Mouse (Mus musculus) CH12.LX (cell line): ENCODE results near the gene T. TPM values are rescaled to one million over a fixed set of nuclear protein-coding genes. Genes with fewer than 3 reads are reported as not detected.

ENCODE experiments used
- DNase-seq: peaks from one replicate; pipeline ENCODE4 v3.0.0-alpha.2; 2013; ENCODE audit errors: extremely low read depth
- H3K27ac ChIP-seq: 2 replicates; pipeline ENCODE4 v1.5.1; 2012; ENCODE audit warnings: low read depth, mild to moderate bottlenecking, control low read depth, moderate library complexity; ENCODE audit not compliant: insufficient read depth
- H3K27me3 ChIP-seq: replicated peaks from 2 replicates; pipeline ENCODE3; 2012; ENCODE audit warnings: inconsistent platforms
- H3K36me3 ChIP-seq, 2 experiments: replicated peaks in 1 of 2; 2 replicates each; pipeline versions ENCODE3 to v1.6.1; 2012; ENCODE audit warnings: inconsistent platforms in 1 of 2, low read length in 1 of 2, mild to moderate bottlenecking in 1 of 2, mixed read lengths in 1 of 2, moderate library complexity in 1 of 2; ENCODE audit not compliant: control insufficient read depth in 1 of 2, insufficient read depth in 1 of 2
- H3K4me1 ChIP-seq, 2 experiments: 2 replicates each; pipeline ENCODE4 v1.6.1; 2012; ENCODE audit warnings: inconsistent platforms in 1 of 2, moderate library complexity in 1 of 2; ENCODE audit not compliant: insufficient read depth in 2 of 2, control insufficient read depth in 1 of 2
- H3K4me2 ChIP-seq: 2 replicates; pipeline ENCODE4 v1.6.1; 2012; ENCODE audit warnings: low read depth, mild to moderate bottlenecking, control low read depth; ENCODE audit not compliant: poor library complexity, insufficient read depth, severe bottlenecking
- H3K4me3 ChIP-seq, 3 experiments: fragments of 150-350 bp in 1 of 3; sonication (generic) in 1 of 3; replicated peaks in 1 of 3; 2 replicates each; pipeline versions ENCODE3 to v1.5.1; 2011 to 2012; ENCODE audit warnings: low read depth in 2 of 3, low read length in 2 of 3, mild to moderate bottlenecking in 2 of 3, moderate library complexity in 2 of 3, control low read depth in 1 of 3, improper control_type of control experiment in 1 of 3, inconsistent platforms in 1 of 3, mixed read lengths in 1 of 3; ENCODE audit not compliant: poor library complexity in 1 of 3
- H3K79me2 ChIP-seq: replicated peaks from 2 replicates; pipeline ENCODE4 v1.6.1; 2012; ENCODE audit warnings: mild to moderate bottlenecking, moderate library complexity; ENCODE audit not compliant: control insufficient read depth, poor library complexity, insufficient read depth, severe bottlenecking; ENCODE audit errors: extremely low read depth
- H3K9ac ChIP-seq: 2 replicates; pipeline ENCODE4 v1.6.1; 2012; ENCODE audit warnings: low read depth, mild to moderate bottlenecking, control low read depth, moderate library complexity; ENCODE audit not compliant: insufficient read depth
- H3K9me3 ChIP-seq: replicated peaks from 2 replicates; pipeline ENCODE3; 2012; ENCODE audit warnings: low read length, inconsistent platforms, mixed read lengths
- BHLHE40 ChIP-seq: IDR thresholded peaks from 2 replicates; pipeline ENCODE4 v1.6.1; 2011; ENCODE audit warnings: mild to moderate bottlenecking, low read depth, low read length, improper control_type of control experiment
- CHD1 ChIP-seq: IDR thresholded peaks from 2 replicates; pipeline ENCODE4 v1.6.1; 2012; ENCODE audit warnings: low read depth, low read length, improper control_type of control experiment, inconsistent platforms
- CHD2 ChIP-seq: IDR thresholded peaks from 2 replicates; pipeline ENCODE4 v1.6.1; 2011; ENCODE audit warnings: low read length, improper control_type of control experiment
- ELF1 ChIP-seq: IDR thresholded peaks from 2 replicates; pipeline ENCODE4 v1.6.1; 2014; ENCODE audit warnings: low read depth, mild to moderate bottlenecking, inconsistent platforms, low read length, improper control_type of control experiment
- EP300 ChIP-seq: IDR thresholded peaks from 2 replicates; pipeline ENCODE4 v1.6.1; 2011; ENCODE audit warnings: low read length, improper control_type of control experiment
- ETS1 ChIP-seq: conservative IDR thresholded peaks from 2 replicates; pipeline ENCODE4 v1.6.1; 2012; ENCODE audit warnings: low read depth, mild to moderate bottlenecking, inconsistent platforms, low read length, improper control_type of control experiment, moderate library complexity
- GABPA ChIP-seq: IDR thresholded peaks from 2 replicates; pipeline ENCODE4 v1.6.1; 2012; ENCODE audit warnings: low read depth, low read length, improper control_type of control experiment, inconsistent platforms; ENCODE audit not compliant: insufficient replicate concordance
- HCFC1 ChIP-seq: IDR thresholded peaks from 2 replicates; pipeline ENCODE4 v1.6.1; 2012; ENCODE audit warnings: low read depth, mild to moderate bottlenecking, inconsistent platforms, low read length, improper control_type of control experiment
- JUN ChIP-seq: IDR thresholded peaks from 2 replicates; pipeline ENCODE4 v1.6.1; 2011; ENCODE audit warnings: low read depth, mild to moderate bottlenecking, low read length, improper control_type of control experiment, moderate library complexity; ENCODE audit not compliant: insufficient read depth
- JUND ChIP-seq: conservative IDR thresholded peaks from 2 replicates; pipeline ENCODE4 v1.6.1; 2011; ENCODE audit warnings: low read depth, low read length, improper control_type of control experiment
- KAT2A ChIP-seq: IDR thresholded peaks from 2 replicates; pipeline ENCODE4 v1.6.1; 2012; ENCODE audit warnings: low read length, improper control_type of control experiment, inconsistent platforms; ENCODE audit not compliant: insufficient replicate concordance
- MAFK ChIP-seq: IDR thresholded peaks from 2 replicates; pipeline ENCODE4 v1.6.1; 2011; ENCODE audit warnings: low read length, improper control_type of control experiment; ENCODE audit not compliant: insufficient replicate concordance
- MAX ChIP-seq: IDR thresholded peaks from 2 replicates; pipeline ENCODE4 v1.6.1; 2011; ENCODE audit warnings: low read length, improper control_type of control experiment
- MEF2A ChIP-seq: IDR thresholded peaks from 2 replicates; pipeline ENCODE4 v1.6.1; 2014; ENCODE audit warnings: low read depth, mild to moderate bottlenecking, inconsistent platforms, low read length, improper control_type of control experiment, borderline replicate concordance
- MYC ChIP-seq: IDR thresholded peaks from 2 replicates; pipeline ENCODE4 v1.6.1; 2011; ENCODE audit warnings: low read depth, mild to moderate bottlenecking, improper control_type of control experiment, low read length
- NELFE ChIP-seq: IDR thresholded peaks from 2 replicates; pipeline ENCODE4 v1.6.1; 2011; ENCODE audit warnings: low read depth, low read length, improper control_type of control experiment
- POLR2A ChIP-seq: IDR thresholded peaks from 2 replicates; pipeline ENCODE4 v1.6.1; 2011; ENCODE audit warnings: low read depth, mild to moderate bottlenecking, improper control_type of control experiment, low read length
- POLR2AphosphoS2 ChIP-seq: IDR thresholded peaks from 2 replicates; pipeline ENCODE4 v1.6.1; 2011; ENCODE audit warnings: low read depth, low read length, improper control_type of control experiment
- RAD21 ChIP-seq: IDR thresholded peaks from 2 replicates; pipeline ENCODE4 v1.6.1; 2011; ENCODE audit warnings: low read depth, mild to moderate bottlenecking, low read length, improper control_type of control experiment, moderate library complexity
- RCOR1 ChIP-seq: conservative IDR thresholded peaks from 2 replicates; pipeline ENCODE4 v1.6.1; 2012; ENCODE audit warnings: low read depth, mild to moderate bottlenecking, inconsistent platforms, low read length, improper control_type of control experiment
- SIN3A ChIP-seq: IDR thresholded peaks from 2 replicates; pipeline ENCODE4 v1.6.1; 2012; ENCODE audit warnings: low read length, improper control_type of control experiment, inconsistent platforms
- SMC3 ChIP-seq: IDR thresholded peaks from 2 replicates; pipeline ENCODE4 v1.6.1; 2011; ENCODE audit warnings: low read depth, low read length, improper control_type of control experiment
- TBP ChIP-seq: conservative IDR thresholded peaks from 2 replicates; pipeline ENCODE4 v1.6.1; 2011; ENCODE audit warnings: low read depth, low read length, improper control_type of control experiment
- TCF12 ChIP-seq: IDR thresholded peaks from 2 replicates; pipeline ENCODE4 v1.6.1; 2014; ENCODE audit warnings: low read depth, mild to moderate bottlenecking, inconsistent platforms, low read length, improper control_type of control experiment
- USF2 ChIP-seq: conservative IDR thresholded peaks from 2 replicates; pipeline ENCODE4 v1.6.1; 2011; ENCODE audit warnings: low read depth, low read length, improper control_type of control experiment
- ZKSCAN1 ChIP-seq: IDR thresholded peaks from 2 replicates; pipeline ENCODE4 v1.6.1; 2012; ENCODE audit warnings: low read depth, inconsistent platforms, low read length, improper control_type of control experiment, borderline replicate concordance
- ZMIZ1 ChIP-seq: IDR thresholded peaks from 2 replicates; pipeline ENCODE4 v1.6.1; 2012; ENCODE audit warnings: low read depth, mild to moderate bottlenecking, inconsistent platforms, low read length, improper control_type of control experiment
- ZNF384 ChIP-seq: IDR thresholded peaks from 2 replicates; pipeline ENCODE4 v1.6.1; 2012; ENCODE audit warnings: low read depth, low read length, improper control_type of control experiment, inconsistent platforms
- dilution Hi-C: fragments of 300-500 bp; cut with MboI; formaldehyde crosslinking; loops from 2 replicates; pipeline ENCODE4 v1.14.3; 2020; ENCODE audit warnings: low sequenced_read_pairs; ENCODE audit not compliant: extremely low pct_unique_long_range_greater_than_20kb, extremely low pct_ligation_motif_present
- in situ Hi-C: fragments of 300-500 bp; cut with MboI; formaldehyde crosslinking; loops from 3 replicates; pipeline ENCODE4 v1.14.3; 2019; ENCODE audit warnings: low sequenced_read_pairs, low pct_ligation_motif_present, low pct_unique_long_range_greater_than_20kb, mixed read lengths
- polyA plus RNA-seq: library from polyadenylated mRNA; unstranded; fragments of >175 nt; gene quantifications from 2 replicates; pipeline ENCODE4 v1.2.1, GENCODE M21; 2012; ENCODE audit warnings: low read depth; ENCODE audit not compliant: insufficient read length
- total RNA-seq, 2 experiments: library from RNA; depleted of rRNA; stranded (reverse); fragments of 300-350 nt in 1 of 2; fragments of >200 nt in 1 of 2; gene quantifications; 2 replicates each; pipeline ENCODE4 v1.2.3; 2012 to 2014

T gene
- total and polyA plus RNA-seq, 3 experiments: 0.17 TPM; not detected in 2

- DNase-seq: no peak
- peaks cover 9 to 26% of the 10 kb centered on the region in 2 experiments for H3K4me1 ChIP-seq
- H3K27ac ChIP-seq: no peak overlapping the region
- no peak overlapping the region for H3K4me3 ChIP-seq
- dilution Hi-C loops: no loop called here
- H3K79me2 ChIP-seq: no peaks in the 10 kb centered on the region
- no peaks in the 10 kb centered on the region for H3K36me3 ChIP-seq
- in situ Hi-C loops: no loop called here
- H3K9ac ChIP-seq: no peak overlapping the region
- H3K27me3 ChIP-seq: no peaks in the 10 kb centered on the region
- H3K4me2 ChIP-seq: no peak overlapping the region
- H3K9me3 ChIP-seq: no peaks in the 10 kb centered on the region
- TF ChIP-seq MEF2A (no peak), CHD1 (no peak), MAX (no peak), USF2 (no peak), TCF12 (no peak), SMC3 (no peak), BHLHE40 (no peak), POLR2AphosphoS2 (no peak), POLR2A (no peak), JUND (no peak), NELFE (no peak), GABPA (no peak), MYC (no peak), ZKSCAN1 (no peak)
Observed at GRCm38 (mm10) chr17:8413656-8414055, 20.6 kb upstream of the T start.

- no peak overlapping the region for H3K4me2 ChIP-seq
- DNase-seq: no peak
- H3K9ac ChIP-seq: no peak overlapping the region
- no peak overlapping the region for H3K27ac ChIP-seq
- no peaks in the 10 kb centered on the region for H3K27me3 ChIP-seq
- TF ChIP-seq RAD21 (no peak), SMC3 (no peak), SIN3A (no peak), TBP (no peak), HCFC1 (no peak), JUND (no peak), ZMIZ1 (no peak), MEF2A (no peak), MAFK (no peak), EP300 (no peak), ELF1 (no peak), NELFE (no peak), ETS1 (no peak), RCOR1 (no peak), CHD2 (no peak), ZNF384 (no peak), JUN (no peak), POLR2A (no peak), KAT2A (no peak)
- TF ChIP-seq, all 38 proteins: peak for 0
- Histone ChIP-seq H3K4me3 (no peak overlapping the region), H3K79me2 (no peaks in the 10 kb centered on the region), H3K36me3 (no peaks in the 10 kb centered on the region), H3K4me1 (peaks cover 0 to 22% of the 10 kb centered on the region in 2 experiments; a peak in 2 of 4 replicates), H3K9me3 (no peaks in the 10 kb centered on the region)
- dilution Hi-C loops (no loop called here), in situ Hi-C loops (no loop called here)
Observed at GRCm38 (mm10) chr17:8415533-8415932, 18.7 kb upstream of the T start.
